Mouse (Mus musculus) forebrain, embryonic 11.5 days (tissue): ENCODE results near the gene Klhl2. TPM values are rescaled to one million over a fixed set of nuclear protein-coding genes. Genes with fewer than 3 reads are reported as not detected.

Source experiments
- ATAC-seq: fragments of 200-750 bp; cut with Nextera tagmentation; replicated peaks from 2 replicates; pipeline ENCODE4 v1.8.0; 2017; ENCODE audit warnings: moderate TSS enrichment; ENCODE audit not compliant: low FRiP score
- DNase-seq: peaks from one replicate; pipeline ENCODE4 v3.0.0-alpha.2; 2017; ENCODE audit warnings: low spot score
- H3K27ac ChIP-seq: fragments of 300-500 bp; sonication (generic); 2 replicates; pipeline ENCODE4 v1.5.1; 2014; ENCODE audit warnings: low read depth, low read length
- H3K27me3 ChIP-seq: fragments of 300-500 bp; sonication (generic); 2 replicates; pipeline ENCODE4 v1.6.1; 2014; ENCODE audit warnings: mild to moderate bottlenecking, low read length, mixed read lengths; ENCODE audit not compliant: control insufficient read depth, insufficient read depth
- H3K36me3 ChIP-seq: fragments of 300-500 bp; sonication (generic); 2 replicates; pipeline ENCODE4 v1.6.1; 2014; ENCODE audit warnings: mild to moderate bottlenecking, low read length, moderate library complexity, mixed read lengths; ENCODE audit not compliant: control insufficient read depth, insufficient read depth
- H3K4me1 ChIP-seq: fragments of 300-500 bp; sonication (generic); replicated peaks from 2 replicates; pipeline ENCODE4 v1.6.1; 2014; ENCODE audit warnings: low read length, mixed read lengths; ENCODE audit not compliant: control insufficient read depth, insufficient read depth
- H3K4me2 ChIP-seq: fragments of 300-500 bp; sonication (generic); 2 replicates; pipeline ENCODE4 v1.6.1; 2014; ENCODE audit warnings: low read depth, mild to moderate bottlenecking, low read length, moderate library complexity, mixed read lengths; ENCODE audit not compliant: severe bottlenecking
- H3K4me3 ChIP-seq: fragments of 300-500 bp; sonication (generic); 2 replicates; pipeline ENCODE4 v1.5.1; 2014; ENCODE audit warnings: low read depth, low read length
- H3K9ac ChIP-seq: fragments of 300-500 bp; sonication (generic); 2 replicates; pipeline ENCODE4 v1.6.1; 2014; ENCODE audit warnings: low read length
- H3K9me3 ChIP-seq: fragments of 300-500 bp; sonication (generic); 2 replicates; pipeline ENCODE4 v1.6.1; 2016; ENCODE audit warnings: low read length, mixed read lengths; ENCODE audit not compliant: control insufficient read depth
- WGBS: fragments of 180-500 bp; shearing (Covaris S2); extraction: QIAGEN DNeasy Blood & Tissue Kit; methylation state at CpG from one replicate; pipeline ENCODE4 v1.1.7; 2014; 5-methylcytosine and 5-hydroxymethylcytosine counted together
- polyA plus RNA-seq: library from polyadenylated mRNA; unstranded; fragments of >200 nt; fragmentation: Nextera tagmentation; extraction: Ambion mirVana; gene quantifications from 2 replicates; pipeline ENCODE4 v1.2.1, GENCODE M21; 2014

Gene Klhl2
- polyA plus RNA-seq, 1 experiment from 2014 or later = 22.6 TPM

DNA sequence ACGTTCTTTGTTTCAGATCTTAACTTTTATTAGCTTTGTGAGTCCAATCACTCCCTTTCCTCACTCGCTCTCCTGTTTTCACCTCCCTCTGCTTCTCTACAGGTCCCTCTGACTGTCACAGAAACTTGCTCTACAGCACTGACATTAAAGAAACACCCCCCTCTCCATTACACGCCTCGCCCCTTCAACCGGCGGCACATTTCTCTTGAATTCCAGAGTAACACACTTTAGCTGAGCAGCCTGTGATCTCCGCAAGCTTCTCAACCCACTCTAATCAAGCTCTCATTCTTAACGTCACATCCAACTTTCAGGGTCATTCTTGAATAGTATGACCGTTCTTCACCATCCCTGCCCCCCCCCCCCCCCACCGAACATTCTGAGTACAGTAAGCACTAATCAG, 52.1 kb downstream of the Klhl2 start:
- Histone ChIP-seq H3K4me2 (no peak overlapping the region), H3K36me3 (no peaks in the 10 kb centered on the region), H3K4me1 (no peaks in the 10 kb centered on the region), H3K4me3 (no peak overlapping the region), H3K27ac (no peak overlapping the region), H3K9ac (no peak overlapping the region), H3K27me3 (no peaks in the 10 kb centered on the region), H3K9me3 (no peaks in the 10 kb centered on the region)
- no peak for ATAC-seq
- 92% methylated on average over 10 of the region's 10 CpGs for WGBS
- no peak for DNase-seq

DNA sequence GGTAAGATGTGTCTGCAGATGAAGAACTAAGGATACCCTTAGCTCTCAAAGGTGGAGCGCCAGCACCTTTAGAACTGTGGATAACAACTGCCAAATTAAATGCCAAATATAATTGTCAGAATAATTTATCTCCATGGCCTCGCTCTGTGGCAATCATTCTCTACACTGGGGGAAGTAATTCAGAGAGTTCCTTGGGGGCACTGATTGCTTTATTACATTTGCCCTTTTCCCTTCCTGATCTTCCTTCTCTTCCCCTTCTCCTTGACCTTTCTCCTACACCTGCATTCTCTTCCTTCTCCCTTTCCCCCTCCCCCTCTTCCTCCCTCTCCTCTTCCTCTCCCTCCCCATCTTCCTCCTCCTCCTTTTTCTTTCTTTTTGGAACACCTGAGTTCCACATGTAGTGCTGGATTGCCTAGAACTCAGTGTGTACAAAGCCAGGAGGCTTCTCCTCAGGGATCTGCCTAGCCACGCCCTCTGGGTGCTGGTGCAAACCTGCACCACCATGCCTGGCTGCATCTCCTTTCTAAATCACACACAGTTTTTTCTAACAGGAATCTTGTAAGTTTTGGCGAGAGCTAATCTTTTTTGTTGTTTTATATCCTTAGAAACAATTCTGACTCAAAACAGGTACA, 58.5 kb downstream of the Klhl2 start:
- H3K9ac ChIP-seq = no peak overlapping the region
- H3K4me1 ChIP-seq = no peaks in the 10 kb centered on the region
- ATAC-seq (no peak), DNase-seq (no peak)
- no peak overlapping the region for H3K27ac ChIP-seq
- H3K4me3 ChIP-seq = no peak overlapping the region
- H3K36me3 ChIP-seq = no peaks in the 10 kb centered on the region
- no peak overlapping the region for H3K4me2 ChIP-seq
- WGBS = 87% methylated on average over 4 of the region's 4 CpGs
- H3K27me3 ChIP-seq = no peaks in the 10 kb centered on the region
- no peaks in the 10 kb centered on the region for H3K9me3 ChIP-seq

DNA sequence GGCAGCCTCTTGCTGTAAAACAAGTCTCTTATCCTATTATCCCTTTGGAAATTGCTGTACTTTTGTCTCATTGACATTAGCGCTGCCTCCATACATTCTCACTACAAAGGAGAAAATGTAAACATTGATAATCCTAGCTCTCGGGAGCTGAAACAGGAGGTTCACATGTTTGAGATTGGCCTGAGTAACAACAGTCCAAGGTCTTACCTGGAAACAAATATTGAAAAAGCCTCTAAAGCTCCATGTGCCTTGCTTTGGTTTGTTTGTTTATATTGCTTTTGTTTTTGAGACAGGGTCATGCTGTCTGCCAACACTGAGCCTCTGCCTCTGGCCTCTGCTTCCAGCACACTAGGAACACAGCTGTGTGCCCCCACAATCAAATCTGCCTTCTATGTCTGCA, 59.4 kb downstream of the Klhl2 start:
- ATAC-seq = no peak
- H3K9ac ChIP-seq = no peak overlapping the region
- WGBS = 62% methylated on average over 2 of the region's 2 CpGs

DNA sequence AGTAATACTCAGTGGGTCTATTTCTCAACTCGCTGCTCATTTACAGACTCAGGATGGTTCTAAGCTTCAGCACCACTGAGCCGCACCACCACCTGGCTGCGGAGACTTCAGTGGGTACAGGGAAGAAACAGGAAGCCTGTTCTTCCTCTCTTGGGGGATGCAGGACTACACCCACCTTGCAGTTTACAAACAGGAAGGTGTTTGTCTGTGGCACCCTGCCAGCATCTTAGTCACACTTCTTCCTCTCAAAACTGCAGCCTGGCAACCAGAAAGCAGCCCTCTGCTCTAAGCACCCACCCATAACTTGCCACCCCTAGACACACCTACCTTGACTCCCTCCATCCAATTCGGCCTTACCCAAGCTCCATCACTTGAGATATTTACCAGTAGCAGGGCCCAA, 61.1 kb downstream of the Klhl2 start:
- 93% methylated on average over 4 of the region's 4 CpGs for WGBS

More for the DNA sequence above, 59.4 kb downstream of the Klhl2 start:
- Histone ChIP-seq H3K4me1 (no peaks in the 10 kb centered on the region), H3K4me3 (no peak overlapping the region), H3K4me2 (no peak overlapping the region), H3K9me3 (no peaks in the 10 kb centered on the region), H3K27me3 (no peaks in the 10 kb centered on the region), H3K36me3 (no peaks in the 10 kb centered on the region), H3K27ac (no peak overlapping the region)
- no peak for DNase-seq

DNA sequence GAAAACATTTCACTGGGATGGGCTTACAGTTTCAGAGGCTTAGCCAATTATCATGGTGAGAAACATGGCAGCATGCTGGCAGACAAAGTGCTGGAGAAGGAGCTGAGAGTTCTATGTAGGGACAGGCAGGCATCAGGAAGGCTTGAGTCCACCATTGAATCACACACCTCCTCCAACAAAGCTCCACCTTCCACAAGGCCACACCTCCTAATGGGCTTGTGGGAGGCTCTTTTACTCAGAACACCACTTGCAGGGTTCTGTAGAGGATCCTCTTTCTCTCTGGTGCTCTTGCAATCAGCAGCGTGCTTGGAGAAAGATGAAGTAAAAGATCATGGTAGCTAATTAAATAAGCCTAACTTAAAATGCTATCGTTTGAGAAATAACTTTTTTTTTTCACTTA, 63.0 kb downstream of the Klhl2 start:
- Histone ChIP-seq H3K36me3 (no peaks in the 10 kb centered on the region), H3K4me3 (no peak overlapping the region), H3K4me1 (no peaks in the 10 kb centered on the region), H3K9ac (no peak overlapping the region), H3K27ac (no peak overlapping the region), H3K9me3 (no peaks in the 10 kb centered on the region), H3K4me2 (no peak overlapping the region), H3K27me3 (no peaks in the 10 kb centered on the region)
- DNase-seq (no peak), ATAC-seq (no peak)
- 85% methylated on average over 2 of the region's 2 CpGs for WGBS

More for the DNA sequence above, 61.1 kb downstream of the Klhl2 start:
- no peak overlapping the region for H3K9ac ChIP-seq
- ATAC-seq (no peak), DNase-seq (no peak)
- no peak overlapping the region for H3K4me3 ChIP-seq
- H3K27ac ChIP-seq = no peak overlapping the region
- no peaks in the 10 kb centered on the region for H3K4me1 ChIP-seq
- H3K9me3 ChIP-seq = no peaks in the 10 kb centered on the region
- no peaks in the 10 kb centered on the region for H3K27me3 ChIP-seq
- no peak overlapping the region for H3K4me2 ChIP-seq
- H3K36me3 ChIP-seq = no peaks in the 10 kb centered on the region

DNA sequence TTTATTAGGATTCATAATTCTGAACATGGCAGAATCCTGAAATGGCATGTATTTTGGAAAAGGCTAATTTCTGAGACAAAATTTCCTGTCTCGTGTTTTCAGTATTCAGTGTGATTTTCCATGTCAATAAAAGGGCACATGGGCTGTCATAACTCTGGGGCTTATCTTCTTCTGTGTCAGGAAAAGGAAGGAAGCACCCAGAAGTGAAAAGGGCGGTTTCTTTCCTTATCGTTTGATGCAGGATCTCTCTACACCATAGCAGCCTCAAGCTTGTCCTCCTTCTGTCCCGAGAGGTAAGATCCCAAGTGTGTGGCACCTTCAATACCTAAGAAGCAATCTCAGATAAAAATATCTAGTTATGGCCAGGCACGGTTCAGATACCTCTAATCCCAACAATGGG, 65.6 kb downstream of the Klhl2 start:
- WGBS = 91% methylated on average over 5 of the region's 5 CpGs

DNA sequence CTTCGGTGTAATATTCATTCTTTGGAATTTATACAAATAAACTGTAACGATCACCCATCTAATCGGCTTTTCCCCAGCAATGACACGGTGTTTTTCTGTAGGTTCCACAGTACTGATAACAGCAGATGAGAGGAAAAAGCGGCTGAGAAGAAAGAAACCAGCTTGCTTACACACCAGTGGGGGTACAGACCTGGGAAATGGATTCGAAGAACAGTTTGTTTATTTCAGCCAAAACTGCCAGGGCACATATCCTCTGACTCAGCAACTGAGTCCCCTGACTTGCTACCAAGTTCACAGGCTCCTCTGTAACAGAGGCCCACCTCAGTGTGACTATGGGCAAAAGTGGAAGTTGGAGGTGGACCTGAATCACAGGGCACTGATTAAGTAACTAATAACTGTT, 67.9 kb downstream of the Klhl2 start:
- H3K9ac ChIP-seq = no peak overlapping the region
- H3K4me2 ChIP-seq = no peak overlapping the region
- no peaks in the 10 kb centered on the region for H3K9me3 ChIP-seq
- ATAC-seq (no peak), DNase-seq (no peak)
- H3K36me3 ChIP-seq = no peaks in the 10 kb centered on the region
- WGBS = 90% methylated on average over 6 of the region's 6 CpGs
- H3K27me3 ChIP-seq = no peaks in the 10 kb centered on the region
- no peak overlapping the region for H3K27ac ChIP-seq
- H3K4me3 ChIP-seq = no peak overlapping the region
- H3K4me1 ChIP-seq = no peaks in the 10 kb centered on the region

More for the DNA sequence above, 65.6 kb downstream of the Klhl2 start:
- Histone ChIP-seq H3K4me3 (no peak overlapping the region), H3K36me3 (no peaks in the 10 kb centered on the region), H3K4me2 (no peak overlapping the region), H3K9ac (no peak overlapping the region), H3K4me1 (no peaks in the 10 kb centered on the region), H3K9me3 (no peaks in the 10 kb centered on the region), H3K27ac (no peak overlapping the region), H3K27me3 (no peaks in the 10 kb centered on the region)
- ATAC-seq = no peak
- DNase-seq = no peak

DNA sequence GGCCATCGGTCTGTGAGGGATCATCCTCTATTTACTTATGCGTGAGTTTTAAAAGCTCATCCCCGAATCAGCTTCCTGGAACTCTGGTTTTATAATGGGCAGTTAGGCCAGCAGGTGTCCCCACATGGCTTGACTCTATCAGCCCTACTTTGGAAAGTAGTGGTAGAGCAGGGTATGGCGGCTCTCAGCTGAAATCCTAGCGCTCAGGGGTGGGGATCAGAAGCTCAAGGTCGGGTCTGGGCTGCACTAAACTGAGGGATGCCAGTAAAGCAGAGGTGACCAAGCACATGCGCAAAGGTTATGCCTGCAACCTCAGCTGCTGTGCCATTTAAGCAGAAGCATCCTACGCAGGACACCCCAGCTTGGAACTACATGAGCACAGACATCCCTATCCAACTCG, 71.9 kb downstream of the Klhl2 start:
- DNase-seq (no peak), ATAC-seq (no peak)
- no peak overlapping the region for H3K27ac ChIP-seq
- H3K4me2 ChIP-seq = no peak overlapping the region
- no peaks in the 10 kb centered on the region for H3K36me3 ChIP-seq
- H3K4me3 ChIP-seq = no peak overlapping the region
- H3K9me3 ChIP-seq = no peaks in the 10 kb centered on the region
- H3K9ac ChIP-seq = no peak overlapping the region
- 76% methylated on average over 9 of the region's 9 CpGs for WGBS
- no peaks in the 10 kb centered on the region for H3K27me3 ChIP-seq
- H3K4me1 ChIP-seq = no peaks in the 10 kb centered on the region

DNA sequence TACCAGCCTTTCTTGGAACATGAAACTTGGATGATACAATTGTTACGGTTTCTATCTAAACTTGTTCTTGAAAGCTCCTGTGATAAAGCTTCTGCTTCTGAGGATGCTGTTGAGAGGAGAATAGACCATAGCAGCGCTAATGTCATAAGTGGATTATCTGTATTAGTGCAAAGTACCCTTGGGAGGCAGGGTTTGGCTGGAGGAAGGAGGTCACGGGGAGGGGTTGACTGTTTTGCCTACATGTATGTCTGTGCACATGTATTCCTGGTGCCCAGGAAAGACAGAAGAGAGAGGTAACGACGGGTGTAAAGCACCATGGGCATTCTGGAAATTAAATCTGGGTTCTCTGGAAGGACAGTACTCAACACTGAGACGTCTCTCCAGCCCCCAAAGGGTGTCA, 75.7 kb downstream of the Klhl2 start:
- no peak overlapping the region for H3K27ac ChIP-seq

More for the DNA sequence above, 75.7 kb downstream of the Klhl2 start:
- Histone ChIP-seq H3K4me2 (no peak overlapping the region), H3K9ac (no peak overlapping the region), H3K9me3 (no peaks in the 10 kb centered on the region), H3K4me3 (no peak overlapping the region), H3K27me3 (no peaks in the 10 kb centered on the region), H3K36me3 (no peaks in the 10 kb centered on the region), H3K4me1 (no peaks in the 10 kb centered on the region)
- DNase-seq (no peak), ATAC-seq (no peak)
- WGBS = 90% methylated on average over 6 of the region's 6 CpGs
